Comparison of ENCODE assay signal across 14 mouse cellular contexts in the genomic region with DNA sequence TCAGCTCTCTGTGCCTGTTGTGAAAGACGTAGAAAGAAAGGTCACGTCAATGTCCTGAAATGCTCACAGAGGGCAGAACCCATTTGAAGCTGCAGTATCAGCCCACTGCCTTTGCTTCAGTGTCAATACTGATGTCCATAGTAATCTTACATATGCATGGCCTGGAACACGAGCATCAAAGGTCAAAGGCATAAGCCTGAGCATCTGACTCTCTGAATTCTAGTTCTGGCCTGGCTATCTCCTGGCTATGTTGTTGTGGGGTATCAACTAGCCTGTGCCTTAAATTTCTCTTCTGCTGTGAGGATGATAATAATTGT.
DNase-seq lines count a peak whose midpoint lies in the region; ATAC-seq and TF ChIP-seq lines count a peak whose summit lies in the region.
"Had no signal": no experiment of that assay in that cellular context is flagged by ENCODE, and none has a peak within 500 bp of the region (broad histone marks: within the 10 kb centered on the region; RNA-seq: fewer than 3 reads in every experiment).

No protein-coding gene starts in this region.

- no peak overlapping the region for H3K4me2 ChIP-seq in forebrain, embryonic 11.5 days (ENCODE audit: low read depth, low read length, severe bottlenecking)
- 0 out of 2 replicates have a peak overlapping the region, but pooled peaks have one; percentile 6 for H3K4me2 ChIP-seq in forebrain, postnatal 0 days (ENCODE audit: low read depth)
- peak overlapping the region; percentile 14; the same call in 1 of the 2 replicates for H3K4me2 ChIP-seq in neural tube, embryonic 13.5 days
- H3K4me2 ChIP-seq: embryonic facial prominence, embryonic 12.5 days; heart, embryonic 13.5 days had no signal

- 21% methylated on average over 3 of the region's 3 CpGs for WGBS in forebrain, embryonic 11.5 days
- 4% methylated on average over 3 of the region's 3 CpGs for WGBS in forebrain, postnatal 0 days
- 16% methylated on average over 3 of the region's 3 CpGs for WGBS in midbrain, embryonic 10.5 days
- 26% methylated on average over 3 of the region's 3 CpGs for WGBS in neural tube, embryonic 13.5 days

- no peaks in the 10 kb centered on the region for H3K27me3 ChIP-seq in forebrain, embryonic 11.5 days (ENCODE audit: control insufficient read depth, insufficient read depth, low read length)
- H3K27me3 ChIP-seq in forebrain, postnatal 0 days (ENCODE audit: insufficient read depth, low read length), result no peaks in the 10 kb centered on the region
- H3K27me3 ChIP-seq in midbrain, embryonic 10.5 days (ENCODE audit: low read depth, poor library complexity, severe bottlenecking), result peaks cover 30% of the 10 kb centered on the region
- 0 out of 2 replicates have a peak, but pooled peaks cover 6% of the 10 kb centered on the region for H3K27me3 ChIP-seq in neural tube, embryonic 13.5 days
- H3K27me3 ChIP-seq: embryonic facial prominence, embryonic 12.5 days; heart, embryonic 13.5 days had no signal

- no peak; the same call in 1 of the 2 replicates for ATAC-seq in forebrain, embryonic 11.5 days (replicated peaks; ENCODE audit: low FRiP score)
- no peak for ATAC-seq in forebrain, postnatal 0 days
- no peak; the same call in 1 of the 2 replicates for ATAC-seq in neural tube, embryonic 13.5 days (ENCODE audit: low read depth)

- intact Hi-C loops in left cerebral cortex, postnatal 10 days (cut with DNase I), result no loop called here

- H3K4me1 ChIP-seq in forebrain, embryonic 11.5 days (replicated peaks; ENCODE audit: control insufficient read depth, insufficient read depth, low read length), result peaks cover 15% of the 10 kb centered on the region
- peaks cover 21% of the 10 kb centered on the region for H3K4me1 ChIP-seq in forebrain, postnatal 0 days (ENCODE audit: insufficient read depth)
- H3K4me1 ChIP-seq in midbrain, embryonic 10.5 days, result peaks cover 33% of the 10 kb centered on the region
- H3K4me1 ChIP-seq in neural tube, embryonic 13.5 days (replicated peaks), result peaks cover 35% of the 10 kb centered on the region
- H3K4me1 ChIP-seq: embryonic facial prominence, embryonic 12.5 days; heart, embryonic 13.5 days had no signal

- no peak overlapping the region for H3K9ac ChIP-seq in forebrain, embryonic 11.5 days (ENCODE audit: low read length)
- peak overlapping the region; percentile 19; the same call in 1 of the 2 replicates for H3K9ac ChIP-seq in forebrain, postnatal 0 days
- no peak overlapping the region; the same call in 1 of the 2 replicates for H3K9ac ChIP-seq in neural tube, embryonic 13.5 days
- H3K9ac ChIP-seq: embryonic facial prominence, embryonic 12.5 days; heart, embryonic 13.5 days had no signal

- H3K9me3 ChIP-seq in forebrain, embryonic 11.5 days (ENCODE audit: control insufficient read depth, low read length), result no peaks in the 10 kb centered on the region
- no peaks in the 10 kb centered on the region for H3K9me3 ChIP-seq in forebrain, postnatal 0 days (ENCODE audit: low read length)
- H3K9me3 ChIP-seq in midbrain, embryonic 10.5 days (replicated peaks), result no peaks in the 10 kb centered on the region
- H3K9me3 ChIP-seq in neural tube, embryonic 13.5 days, result no peaks in the 10 kb centered on the region
- H3K9me3 ChIP-seq: embryonic facial prominence, embryonic 12.5 days; heart, embryonic 13.5 days had no signal

- peak overlapping the region; percentile 66 for H3K27ac ChIP-seq in forebrain, embryonic 11.5 days (ENCODE audit: low read depth, low read length)
- peak overlapping the region; percentile 93 for H3K27ac ChIP-seq in forebrain, postnatal 0 days (ENCODE audit: low read depth, low read length)
- peak overlapping the region; percentile 78 for H3K27ac ChIP-seq in midbrain, embryonic 10.5 days (replicated peaks)
- peak overlapping the region; percentile 87 for H3K27ac ChIP-seq in neural tube, embryonic 13.5 days (replicated peaks)
- H3K27ac ChIP-seq: embryonic facial prominence, embryonic 12.5 days; heart, embryonic 13.5 days had no signal

- no peaks in the 10 kb centered on the region for H3K36me3 ChIP-seq in forebrain, embryonic 11.5 days (ENCODE audit: control insufficient read depth, insufficient read depth, low read length)
- no peaks in the 10 kb centered on the region for H3K36me3 ChIP-seq in forebrain, postnatal 0 days (ENCODE audit: insufficient read depth)
- no peaks in the 10 kb centered on the region for H3K36me3 ChIP-seq in midbrain, embryonic 10.5 days
- no peaks in the 10 kb centered on the region for H3K36me3 ChIP-seq in neural tube, embryonic 13.5 days
- H3K36me3 ChIP-seq: embryonic facial prominence, embryonic 12.5 days; heart, embryonic 13.5 days had no signal

- no peak for TF ChIP-seq CTCF in forebrain, postnatal 0 days (IDR thresholded peaks at IDR 0.05; ENCODE audit: low read depth)

- DNase-seq in forebrain, embryonic 11.5 days (ENCODE audit: low spot score), result no peak
- no peak for DNase-seq in forebrain, postnatal 0 days
- DNase-seq in midbrain, embryonic 10.5 days (ENCODE audit: low spot score), result no peak
- no peak for DNase-seq in kidney, postnatal 4 days
- DNase-seq in left cerebral cortex, postnatal 10 days (ENCODE audit: extremely low spot score in 1 of 2, low spot score in 2 of 2), result no peak
- DNase-seq in cerebellum, adult 9-10 months, result no peak
- DNase-seq: gastrocnemius, postnatal 36 days; kidney, adult 8-10 months; kidney, postnatal 36 days; lung, postnatal 36 days; thymus, postnatal 4 days had no signal

- no peak overlapping the region for H3K4me3 ChIP-seq in forebrain, embryonic 11.5 days (ENCODE audit: low read depth, low read length)
- no peak overlapping the region for H3K4me3 ChIP-seq in forebrain, postnatal 0 days (ENCODE audit: low read depth, low read length)
- H3K4me3 ChIP-seq in midbrain, embryonic 10.5 days, result no peak overlapping the region
- no peak overlapping the region for H3K4me3 ChIP-seq in neural tube, embryonic 13.5 days
- H3K4me3 ChIP-seq: embryonic facial prominence, embryonic 12.5 days; heart, embryonic 13.5 days had no signal
